Mouse (Mus musculus): ENCODE data around the gene Ctnnd2.

DNA sequence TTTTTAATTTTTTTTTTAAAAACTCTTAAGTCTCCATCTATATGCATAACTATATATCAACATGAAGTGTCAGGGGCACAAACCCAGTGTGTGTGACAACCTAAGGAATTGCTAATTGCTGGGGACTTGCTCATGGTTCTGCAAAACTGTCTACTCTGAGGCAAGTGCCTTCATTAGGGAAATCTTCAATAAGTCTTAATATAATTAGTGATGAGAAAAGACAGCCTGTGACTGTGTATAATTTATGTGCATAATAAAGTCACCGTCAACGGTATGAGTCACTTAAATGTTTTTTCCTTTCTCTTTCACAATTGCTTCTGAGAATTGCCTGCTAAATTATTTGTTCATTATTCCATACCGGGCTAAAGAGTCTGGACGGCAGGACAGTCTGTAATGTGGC, 228.7 kb downstream of the Ctnnd2 start:
- TF ChIP-seq POLR2A (IDR thresholded peaks at IDR 0.05; ENCODE audit: insufficient read depth, low read depth, low read length) (no peak), EP300 (IDR thresholded peaks at IDR 0.05; ENCODE audit: insufficient read depth, low read depth, low read length) (no peak)
